Mouse (Mus musculus): ENCODE results near the gene Limch1. TPM values are rescaled to one million over a fixed set of nuclear protein-coding genes. Genes with fewer than 3 reads are reported as not detected.

Gene Limch1
- polyA plus RNA-seq, 1 experiment from 2014 or later = 12.7 TPM

DNA sequence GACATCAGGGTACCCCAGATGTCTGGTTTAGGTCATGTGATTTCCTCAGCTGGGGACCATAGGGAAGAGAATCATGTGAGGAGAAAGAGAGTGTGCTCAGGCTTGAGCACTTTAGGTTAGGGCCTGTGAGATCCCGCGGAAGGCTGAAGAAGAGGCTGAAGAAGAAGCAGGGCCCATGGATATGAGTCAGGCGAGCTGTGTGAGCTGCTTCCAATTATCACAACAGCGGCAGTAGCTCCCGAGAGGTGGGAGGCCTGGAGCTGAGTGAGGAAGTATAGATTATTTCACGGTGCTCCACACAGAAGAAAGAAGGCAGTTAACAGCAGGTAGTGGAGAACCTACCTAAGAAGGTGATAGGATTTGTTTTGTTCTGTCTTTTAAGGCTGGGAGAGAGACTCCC is 18.5 kb downstream of the Limch1 start:
- H3K27me3 ChIP-seq (ENCODE audit: control insufficient read depth, insufficient read depth, low read length) = no peaks in the 10 kb centered on the region
- H3K4me1 ChIP-seq (ENCODE audit: control insufficient read depth, insufficient read depth, low read length) = no peaks in the 10 kb centered on the region
- H3K4me2 ChIP-seq (replicated peaks; ENCODE audit: low read depth, low read length) = no peak overlapping the region
- H3K9me3 ChIP-seq (ENCODE audit: control insufficient read depth, low read depth, low read length) = no peaks in the 10 kb centered on the region
- H3K9ac ChIP-seq (replicated peaks; ENCODE audit: low read depth, low read length) = no peak overlapping the region
- H3K36me3 ChIP-seq (ENCODE audit: control insufficient read depth, insufficient read depth, low read length) = no peaks in the 10 kb centered on the region
- no peak for ATAC-seq (ENCODE audit: insufficient number of reproducible peaks, insufficient read depth, low FRiP score, low read depth)
- WGBS = 78% methylated on average over 6 of the region's 6 CpGs
- no peak overlapping the region for H3K4me3 ChIP-seq (ENCODE audit: low read depth, low read length)
- H3K27ac ChIP-seq (ENCODE audit: low read length) = no peak overlapping the region

DNA sequence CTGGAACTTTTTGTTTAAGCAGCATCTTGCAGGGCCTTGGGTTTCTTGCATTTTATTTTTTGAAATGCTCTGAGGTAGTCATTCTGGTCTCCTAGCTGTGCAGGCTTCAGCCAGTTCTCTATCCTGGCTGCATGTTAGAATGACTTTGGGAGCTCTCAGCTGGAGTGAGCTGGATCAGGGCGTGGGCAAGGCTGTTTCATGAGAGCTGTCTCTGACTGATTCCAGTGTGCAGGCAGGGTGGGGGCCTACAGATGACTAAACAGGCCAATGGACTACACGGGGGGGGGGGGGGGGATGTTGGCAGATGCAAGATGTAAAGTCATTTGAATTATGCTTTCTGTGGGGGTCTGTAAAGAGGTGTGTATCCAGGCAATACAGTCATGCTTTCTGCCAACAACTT is 20.3 kb downstream of the Limch1 start:
- Histone ChIP-seq H3K36me3 (ENCODE audit: control insufficient read depth, insufficient read depth, low read length) (no peaks in the 10 kb centered on the region), H3K27ac (ENCODE audit: low read length) (no peak overlapping the region), H3K4me1 (ENCODE audit: control insufficient read depth, insufficient read depth, low read length) (no peaks in the 10 kb centered on the region), H3K4me2 (replicated peaks; ENCODE audit: low read depth, low read length) (no peak overlapping the region), H3K9ac (replicated peaks; ENCODE audit: low read depth, low read length) (no peak overlapping the region), H3K9me3 (ENCODE audit: control insufficient read depth, low read depth, low read length) (no peaks in the 10 kb centered on the region), H3K4me3 (ENCODE audit: low read depth, low read length) (no peak overlapping the region), H3K27me3 (ENCODE audit: control insufficient read depth, insufficient read depth, low read length) (no peaks in the 10 kb centered on the region)
- 54% methylated on average over 2 of the region's 2 CpGs for WGBS
- no peak for ATAC-seq (ENCODE audit: insufficient number of reproducible peaks, insufficient read depth, low FRiP score, low read depth)

DNA sequence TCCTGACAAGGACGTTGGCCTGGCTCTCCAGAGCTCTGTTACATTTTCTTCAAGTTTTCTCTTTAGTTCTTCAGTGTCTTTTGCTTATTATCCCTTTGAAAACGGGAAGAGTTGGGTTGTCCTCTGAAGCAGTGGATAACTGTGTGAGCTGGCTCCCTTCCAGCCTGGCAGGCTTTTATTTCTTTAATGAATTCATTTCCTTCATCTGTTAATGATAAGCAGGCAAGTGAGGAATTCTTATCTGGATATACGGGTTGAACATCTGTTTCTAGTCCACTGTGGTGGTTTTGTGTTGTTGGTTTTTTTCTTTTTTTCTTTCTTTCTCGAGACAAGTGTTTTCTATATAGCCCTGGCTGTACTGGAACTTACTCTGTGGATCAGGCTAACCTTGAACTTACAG is 22.4 kb downstream of the Limch1 start:
- 31% methylated on average over 4 of the region's 4 CpGs for WGBS
- no peaks in the 10 kb centered on the region for H3K36me3 ChIP-seq (ENCODE audit: control insufficient read depth, insufficient read depth, low read length)
- H3K27ac ChIP-seq (ENCODE audit: low read length) = no peak overlapping the region
- no peaks in the 10 kb centered on the region for H3K4me1 ChIP-seq (ENCODE audit: control insufficient read depth, insufficient read depth, low read length)
- no peaks in the 10 kb centered on the region for H3K27me3 ChIP-seq (ENCODE audit: control insufficient read depth, insufficient read depth, low read length)
- H3K4me2 ChIP-seq (replicated peaks; ENCODE audit: low read depth, low read length) = no peak overlapping the region
- H3K4me3 ChIP-seq (ENCODE audit: low read depth, low read length) = no peak overlapping the region
- no peak for ATAC-seq (ENCODE audit: insufficient number of reproducible peaks, insufficient read depth, low FRiP score, low read depth)
- H3K9me3 ChIP-seq (ENCODE audit: control insufficient read depth, low read depth, low read length) = no peaks in the 10 kb centered on the region
- H3K9ac ChIP-seq (replicated peaks; ENCODE audit: low read depth, low read length) = no peak overlapping the region

DNA sequence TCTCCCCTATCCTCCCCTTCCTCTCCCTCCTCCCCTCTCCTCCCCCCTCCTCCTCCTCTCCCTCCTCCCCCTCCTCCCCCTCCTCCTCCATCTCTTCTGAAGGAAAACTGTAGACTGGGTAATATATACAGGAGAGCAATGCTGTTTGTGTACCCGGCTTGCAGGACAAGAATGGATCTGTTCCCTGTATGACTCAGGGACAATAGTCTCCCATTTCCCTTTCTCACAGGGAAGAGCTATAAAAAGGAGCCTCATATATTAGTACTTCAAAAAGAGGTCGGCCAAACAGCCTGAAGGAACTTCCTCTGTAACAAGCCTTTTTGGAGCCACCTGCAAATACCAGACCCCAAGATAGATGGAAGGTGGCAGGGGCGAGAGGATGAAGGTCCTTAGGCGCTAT is 23.4 kb downstream of the Limch1 start:
- Histone ChIP-seq H3K9me3 (ENCODE audit: control insufficient read depth, low read depth, low read length) (no peaks in the 10 kb centered on the region), H3K36me3 (ENCODE audit: control insufficient read depth, insufficient read depth, low read length) (no peaks in the 10 kb centered on the region), H3K9ac (replicated peaks; ENCODE audit: low read depth, low read length) (no peak overlapping the region), H3K4me2 (replicated peaks; ENCODE audit: low read depth, low read length) (no peak overlapping the region), H3K27me3 (ENCODE audit: control insufficient read depth, insufficient read depth, low read length) (no peaks in the 10 kb centered on the region), H3K4me3 (ENCODE audit: low read depth, low read length) (no peak overlapping the region), H3K4me1 (ENCODE audit: control insufficient read depth, insufficient read depth, low read length) (no peaks in the 10 kb centered on the region), H3K27ac (ENCODE audit: low read length) (no peak overlapping the region)
- WGBS = 57% methylated on average over 4 of the region's 4 CpGs
- no peak for ATAC-seq (ENCODE audit: insufficient number of reproducible peaks, insufficient read depth, low FRiP score, low read depth)

DNA sequence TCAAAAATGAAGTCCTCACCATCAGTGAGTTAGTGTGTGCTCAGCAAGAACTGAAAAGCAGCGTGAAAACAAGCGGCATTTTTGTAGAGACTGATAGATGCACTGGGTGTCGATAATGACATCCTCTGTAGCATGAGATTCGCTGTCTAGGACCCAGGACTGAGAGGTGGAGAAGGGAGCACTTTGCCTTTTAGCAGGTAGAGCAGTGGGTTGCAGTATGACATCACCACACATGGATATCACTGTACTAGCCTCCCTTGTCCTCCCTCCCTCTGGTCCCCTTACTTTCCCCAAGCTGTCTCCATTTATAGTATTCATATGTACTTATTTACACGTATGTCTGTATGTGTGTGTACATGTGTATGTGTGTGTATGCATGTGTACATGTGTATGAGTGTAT is 23.9 kb downstream of the Limch1 start:
- no peak for ATAC-seq (ENCODE audit: insufficient number of reproducible peaks, insufficient read depth, low FRiP score, low read depth)
- Histone ChIP-seq H3K9me3 (ENCODE audit: control insufficient read depth, low read depth, low read length) (no peaks in the 10 kb centered on the region), H3K4me2 (replicated peaks; ENCODE audit: low read depth, low read length) (no peak overlapping the region), H3K4me1 (ENCODE audit: control insufficient read depth, insufficient read depth, low read length) (no peaks in the 10 kb centered on the region), H3K9ac (replicated peaks; ENCODE audit: low read depth, low read length) (no peak overlapping the region), H3K27me3 (ENCODE audit: control insufficient read depth, insufficient read depth, low read length) (no peaks in the 10 kb centered on the region), H3K4me3 (ENCODE audit: low read depth, low read length) (no peak overlapping the region), H3K27ac (ENCODE audit: low read length) (no peak overlapping the region), H3K36me3 (ENCODE audit: control insufficient read depth, insufficient read depth, low read length) (no peaks in the 10 kb centered on the region)
- 90% methylated on average over 5 of the region's 5 CpGs for WGBS

DNA sequence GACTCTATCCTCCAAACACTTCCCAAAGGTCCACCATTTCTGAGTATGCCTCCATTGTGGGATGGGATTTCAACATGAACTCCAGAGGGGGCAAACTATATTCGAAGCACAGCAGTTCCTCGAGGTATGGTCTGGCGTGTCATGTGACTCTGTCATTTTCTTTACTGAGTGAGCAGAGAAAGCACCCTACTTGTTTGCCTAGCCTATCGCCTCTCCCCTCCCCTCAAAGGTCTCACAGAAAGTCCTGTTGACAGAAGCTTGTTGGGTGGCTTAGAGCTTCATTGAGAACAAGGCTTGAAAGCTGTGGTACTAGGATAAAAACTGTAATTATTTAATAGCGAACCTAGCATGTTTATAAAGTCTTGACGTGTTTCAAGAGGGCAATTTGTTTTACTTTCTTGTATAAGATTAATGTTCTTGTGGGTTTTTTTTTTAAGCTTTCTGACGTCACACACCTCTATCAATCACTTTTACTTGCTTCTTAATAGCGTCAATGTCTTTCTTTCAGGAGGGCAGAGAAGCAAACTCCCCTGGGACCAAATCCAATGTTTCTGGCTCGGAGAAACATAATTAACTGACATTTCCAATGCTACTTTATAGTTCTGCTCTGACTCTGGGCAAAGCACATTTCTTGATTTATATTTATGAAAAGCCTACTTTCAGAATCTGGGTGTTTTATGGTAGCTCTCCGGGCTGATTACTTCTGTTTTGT is 32.5 kb downstream of the Limch1 start:
- Histone ChIP-seq H3K9me3 (ENCODE audit: control insufficient read depth, low read depth, low read length) (no peaks in the 10 kb centered on the region; the same call in 1 of the 2 replicates), H3K36me3 (ENCODE audit: control insufficient read depth, insufficient read depth, low read length) (no peaks in the 10 kb centered on the region), H3K4me3 (ENCODE audit: low read depth, low read length) (no peak overlapping the region), H3K9ac (replicated peaks; ENCODE audit: low read depth, low read length) (no peak overlapping the region), H3K4me1 (ENCODE audit: control insufficient read depth, insufficient read depth, low read length) (0 out of 2 replicates have a peak, but pooled peaks cover 3% of the 10 kb centered on the region), H3K4me2 (replicated peaks; ENCODE audit: low read depth, low read length) (no peak overlapping the region), H3K27ac (ENCODE audit: low read length) (no peak overlapping the region), H3K27me3 (ENCODE audit: control insufficient read depth, insufficient read depth, low read length) (no peaks in the 10 kb centered on the region)
- ATAC-seq (ENCODE audit: insufficient number of reproducible peaks, insufficient read depth, low FRiP score, low read depth) = 0 out of 2 replicates have a peak, but pooled peaks have one; percentile 56
- WGBS = 26% methylated on average over 10 of the region's 10 CpGs

DNA sequence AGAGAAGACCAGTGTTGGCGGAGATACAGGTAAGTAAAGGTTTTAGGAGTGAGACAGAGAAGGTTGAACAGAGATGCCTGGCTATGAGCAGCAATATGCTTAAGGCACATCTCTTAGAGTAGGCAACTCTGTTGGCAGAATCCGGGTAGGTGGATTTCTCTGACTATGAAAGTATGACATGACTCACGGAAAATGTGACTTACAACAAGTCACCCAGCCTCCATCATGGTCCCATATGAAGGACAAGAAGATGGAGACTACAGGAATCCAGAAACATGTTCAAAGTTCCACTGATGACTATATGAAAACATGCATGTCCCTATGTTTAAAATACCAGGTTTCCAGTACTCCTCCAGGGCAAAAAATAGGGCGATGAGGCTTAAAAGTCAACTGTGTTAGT is 34.7 kb downstream of the Limch1 start:
- H3K27ac ChIP-seq (ENCODE audit: low read length) = no peak overlapping the region
- H3K4me2 ChIP-seq (replicated peaks; ENCODE audit: low read depth, low read length) = no peak overlapping the region
- no peak for ATAC-seq (ENCODE audit: insufficient number of reproducible peaks, insufficient read depth, low FRiP score, low read depth)
- 0 out of 2 replicates have a peak, but pooled peaks cover 3% of the 10 kb centered on the region for H3K4me1 ChIP-seq (ENCODE audit: control insufficient read depth, insufficient read depth, low read length)
- H3K4me3 ChIP-seq (ENCODE audit: low read depth, low read length) = no peak overlapping the region
- H3K27me3 ChIP-seq (ENCODE audit: control insufficient read depth, insufficient read depth, low read length) = no peaks in the 10 kb centered on the region
- H3K9ac ChIP-seq (replicated peaks; ENCODE audit: low read depth, low read length) = no peak overlapping the region
- no peaks in the 10 kb centered on the region for H3K36me3 ChIP-seq (ENCODE audit: control insufficient read depth, insufficient read depth, low read length)
- 96% methylated on average over 4 of the region's 4 CpGs for whole genome bisulfite sequencing
- H3K9me3 ChIP-seq (ENCODE audit: control insufficient read depth, low read depth, low read length) = no peaks in the 10 kb centered on the region; the same call in 1 of the 2 replicates

DNA sequence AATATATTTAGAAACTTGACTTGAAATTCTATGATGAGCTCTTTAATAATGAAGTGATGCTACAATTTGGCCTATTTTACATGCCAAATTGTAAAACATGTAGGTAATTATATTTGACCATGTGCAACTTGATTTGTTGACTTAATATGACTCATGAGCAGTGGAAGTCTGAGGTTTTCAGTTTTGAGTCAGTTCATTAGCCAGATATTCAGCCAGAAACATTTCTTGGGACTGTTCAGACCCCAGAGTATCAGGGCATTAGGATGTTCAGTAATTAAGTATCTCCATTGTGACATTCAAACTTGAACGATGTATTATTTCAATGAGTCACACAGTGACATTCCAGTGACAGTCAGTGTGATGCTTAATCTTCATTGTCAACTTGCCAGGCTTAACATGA is 35.9 kb downstream of the Limch1 start:
- Histone ChIP-seq H3K4me1 (ENCODE audit: control insufficient read depth, insufficient read depth, low read length) (0 out of 2 replicates have a peak, but pooled peaks cover 3% of the 10 kb centered on the region), H3K9ac (replicated peaks; ENCODE audit: low read depth, low read length) (no peak overlapping the region), H3K27me3 (ENCODE audit: control insufficient read depth, insufficient read depth, low read length) (no peaks in the 10 kb centered on the region), H3K4me2 (replicated peaks; ENCODE audit: low read depth, low read length) (no peak overlapping the region), H3K4me3 (ENCODE audit: low read depth, low read length) (no peak overlapping the region), H3K9me3 (ENCODE audit: control insufficient read depth, low read depth, low read length) (no peaks in the 10 kb centered on the region; the same call in 1 of the 2 replicates), H3K36me3 (ENCODE audit: control insufficient read depth, insufficient read depth, low read length) (no peaks in the 10 kb centered on the region), H3K27ac (ENCODE audit: low read length) (no peak overlapping the region)
- 93% methylated on average over 1 of the region's 1 CpGs for WGBS
- no peak for ATAC-seq (ENCODE audit: insufficient number of reproducible peaks, insufficient read depth, low FRiP score, low read depth)

DNA sequence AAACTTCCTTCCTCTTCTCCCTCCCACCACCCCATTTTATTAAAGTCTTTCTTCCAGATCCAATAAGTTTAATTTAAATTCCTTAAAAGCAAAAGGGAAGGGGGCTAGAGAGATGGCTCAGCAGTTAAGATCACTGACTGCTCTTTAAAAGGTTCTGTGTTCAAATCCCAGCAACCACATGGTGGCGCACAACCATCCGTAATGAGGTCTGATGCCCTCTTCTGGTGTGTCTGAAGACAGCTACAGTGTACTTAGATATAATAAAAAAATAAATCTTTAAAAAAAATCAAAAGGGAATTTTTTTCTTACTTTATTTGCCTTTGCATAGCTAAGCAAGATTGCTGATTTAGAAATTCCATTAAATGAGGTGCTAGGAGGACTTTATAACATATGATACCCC is 37.2 kb downstream of the Limch1 start:
- 85% methylated on average over 2 of the region's 2 CpGs for WGBS
- H3K9ac ChIP-seq (replicated peaks; ENCODE audit: low read depth, low read length) = no peak overlapping the region
- no peaks in the 10 kb centered on the region; the same call in 1 of the 2 replicates for H3K9me3 ChIP-seq (ENCODE audit: control insufficient read depth, low read depth, low read length)
- no peak overlapping the region for H3K4me2 ChIP-seq (replicated peaks; ENCODE audit: low read depth, low read length)
- ATAC-seq (ENCODE audit: insufficient number of reproducible peaks, insufficient read depth, low FRiP score, low read depth) = no peak
- H3K27ac ChIP-seq (ENCODE audit: low read length) = no peak overlapping the region
- no peaks in the 10 kb centered on the region for H3K27me3 ChIP-seq (ENCODE audit: control insufficient read depth, insufficient read depth, low read length)
- H3K4me3 ChIP-seq (ENCODE audit: low read depth, low read length) = no peak overlapping the region
- no peaks in the 10 kb centered on the region for H3K36me3 ChIP-seq (ENCODE audit: control insufficient read depth, insufficient read depth, low read length)
- 0 out of 2 replicates have a peak, but pooled peaks cover 3% of the 10 kb centered on the region for H3K4me1 ChIP-seq (ENCODE audit: control insufficient read depth, insufficient read depth, low read length)

Data from stomach, embryonic 14.5 days (tissue).